Mouse (Mus musculus) kidney, embryonic 14.5 days (tissue): ENCODE data around the gene Rag1. TPM values are rescaled to one million over a fixed set of nuclear protein-coding genes. Genes with fewer than 3 reads are reported as not detected.

Experiments
- polyA plus RNA-seq: library from polyadenylated mRNA; unstranded; fragments of >200 nt; fragmentation: Nextera tagmentation; extraction: Ambion mirVana; gene quantifications from 2 replicates; pipeline ENCODE4 v1.2.1, GENCODE M21; 2014

Rag1 gene
- polyA plus RNA-seq, 1 experiment from 2014 or later: 0.03 TPM

Other genes with a start within 250 kb of the Rag1 start
- gene Rag2, start 24.8 kb downstream of the Rag1 start, polyA plus RNA-seq: 0.11 TPM in 1 of 2 replicates, not detected in the other
- 60.6 and 83.0 TPM in 2 replicates for gene B230118H07Rik, start within 50 bp of the Rag1 start, polyA plus RNA-seq
- gene Traf6, start 28.9 kb upstream of the Rag1 start, polyA plus RNA-seq: 7.5 and 18.4 TPM in 2 replicates
- gene Prr5l, start 233.5 kb upstream of the Rag1 start, polyA plus RNA-seq: 44.4 and 56.8 TPM in 2 replicates
- 61.0 and 61.2 TPM in 2 replicates for gene Commd9, start 236.7 kb upstream of the Rag1 start, polyA plus RNA-seq